Mouse (Mus musculus): ENCODE data around the gene Kat2a. TPM values are rescaled to one million over a fixed set of nuclear protein-coding genes. Genes with fewer than 3 reads are reported as not detected.
A peak's percentile ranks its signal among the peaks of the same experiment; 100 is the strongest.

The Kat2a gene
- polyA plus RNA-seq, 1 experiment from 2014 or later: 40.7 TPM

GRCm38 (mm10) chr11:100714948-100715347, 2.7 kb upstream of the Kat2a start:
- Histone ChIP-seq H3K27me3 (replicated peaks; ENCODE audit: control insufficient read depth, insufficient read depth, low read length) (no peaks in the 10 kb centered on the region), H3K4me3 (ENCODE audit: low read length) (no peak overlapping the region), H3K4me2 (ENCODE audit: low read depth, low read length) (no peak overlapping the region), H3K9me3 (ENCODE audit: control insufficient read depth, low read length) (no peaks in the 10 kb centered on the region), H3K36me3 (ENCODE audit: control insufficient read depth, insufficient read depth, low read length) (peaks cover 3% of the 10 kb centered on the region), H3K27ac (ENCODE audit: low read length) (no peak overlapping the region), H3K9ac (ENCODE audit: low read depth, low read length) (no peak overlapping the region), H3K4me1 (ENCODE audit: control insufficient read depth, insufficient read depth, low read length) (peaks cover 33% of the 10 kb centered on the region)
- 92% methylated on average over 6 of the region's 6 CpGs for WGBS
- no peak for ATAC-seq

- Histone ChIP-seq H3K4me2 (ENCODE audit: low read depth, low read length) (peak overlapping the region; percentile 60; the same call in 1 of the 2 replicates), H3K27me3 (replicated peaks; ENCODE audit: control insufficient read depth, insufficient read depth, low read length) (no peaks in the 10 kb centered on the region), H3K9ac (ENCODE audit: low read depth, low read length) (peak overlapping the region; percentile 64; the same call in 1 of the 2 replicates), H3K9me3 (ENCODE audit: control insufficient read depth, low read length) (no peaks in the 10 kb centered on the region), H3K36me3 (ENCODE audit: control insufficient read depth, insufficient read depth, low read length) (peaks cover 3% of the 10 kb centered on the region), H3K4me1 (ENCODE audit: control insufficient read depth, insufficient read depth, low read length) (peaks cover 31% of the 10 kb centered on the region), H3K27ac (ENCODE audit: low read length) (peak overlapping the region; percentile 74), H3K4me3 (ENCODE audit: low read length) (no peak overlapping the region)
- ATAC-seq: peak; percentile 34; the same call in 1 of the 2 replicates
- WGBS: 37% methylated on average over 6 of the region's 6 CpGs
Measured at GRCm38 (mm10) chr11:100714534-100714915, 2.3 kb upstream of the Kat2a start.

GRCm38 (mm10) chr11:100713735-100714533, 1.7 kb upstream of the Kat2a start, which contains the start of gene Hspb9:
TSS of gene Hspb9 (plus strand) at chr11:100713850.
- H3K36me3 ChIP-seq (ENCODE audit: control insufficient read depth, insufficient read depth, low read length): peaks cover 8% of the 10 kb centered on the region
- H3K4me2 ChIP-seq (ENCODE audit: low read depth, low read length): peak within 1 kb of the TSS; percentile 60
- H3K4me3 ChIP-seq (ENCODE audit: low read length): peak within 1 kb of the TSS; percentile 39
- peak within 1 kb of the TSS; percentile 64 for H3K9ac ChIP-seq (ENCODE audit: low read depth, low read length)
- WGBS: 12% methylated on average over 38 of the region's 38 CpGs
- H3K4me1 ChIP-seq (ENCODE audit: control insufficient read depth, insufficient read depth, low read length): peaks cover 31% of the 10 kb centered on the region
- ATAC-seq: peak; percentile 27; the same call in 1 of the 2 replicates
- H3K27ac ChIP-seq (ENCODE audit: low read length): peak within 1 kb of the TSS; percentile 74
- H3K9me3 ChIP-seq (ENCODE audit: control insufficient read depth, low read length): no peaks in the 10 kb centered on the region
- no peaks in the 10 kb centered on the region for H3K27me3 ChIP-seq (replicated peaks; ENCODE audit: control insufficient read depth, insufficient read depth, low read length)

- no peak for ATAC-seq
- peaks cover 31% of the 10 kb centered on the region for H3K4me1 ChIP-seq (ENCODE audit: control insufficient read depth, insufficient read depth, low read length)
- H3K27me3 ChIP-seq (replicated peaks; ENCODE audit: control insufficient read depth, insufficient read depth, low read length): no peaks in the 10 kb centered on the region
- H3K27ac ChIP-seq (ENCODE audit: low read length): peak overlapping the region; percentile 74
- WGBS: 73% methylated on average over 4 of the region's 4 CpGs
- no peak overlapping the region for H3K4me3 ChIP-seq (ENCODE audit: low read length)
- peak overlapping the region; percentile 64 for H3K9ac ChIP-seq (ENCODE audit: low read depth, low read length)
- H3K9me3 ChIP-seq (ENCODE audit: control insufficient read depth, low read length): no peaks in the 10 kb centered on the region
- peaks cover 13% of the 10 kb centered on the region for H3K36me3 ChIP-seq (ENCODE audit: control insufficient read depth, insufficient read depth, low read length)
- H3K4me2 ChIP-seq (ENCODE audit: low read depth, low read length): peak overlapping the region; percentile 60; the same call in 1 of the 2 replicates
Measured at GRCm38 (mm10) chr11:100713174-100713573, 909 bp upstream of the Kat2a start.

GRCm38 (mm10) chr11:100710977-100711376, 1.3 kb downstream of the Kat2a start:
- H3K36me3 ChIP-seq (ENCODE audit: control insufficient read depth, insufficient read depth, low read length): peaks cover 20% of the 10 kb centered on the region
- H3K27me3 ChIP-seq (replicated peaks; ENCODE audit: control insufficient read depth, insufficient read depth, low read length): no peaks in the 10 kb centered on the region

GRCm38 (mm10) chr11:100710528-100710927, 1.7 kb downstream of the Kat2a start:
- Histone ChIP-seq H3K9me3 (ENCODE audit: control insufficient read depth, low read length) (no peaks in the 10 kb centered on the region), H3K4me1 (ENCODE audit: control insufficient read depth, insufficient read depth, low read length) (peaks cover 31% of the 10 kb centered on the region), H3K4me3 (ENCODE audit: low read length) (no peak overlapping the region), H3K36me3 (ENCODE audit: control insufficient read depth, insufficient read depth, low read length) (peaks cover 20% of the 10 kb centered on the region), H3K27me3 (replicated peaks; ENCODE audit: control insufficient read depth, insufficient read depth, low read length) (no peaks in the 10 kb centered on the region), H3K4me2 (ENCODE audit: low read depth, low read length) (no peak overlapping the region), H3K9ac (ENCODE audit: low read depth, low read length) (0 out of 2 replicates have a peak overlapping the region, but pooled peaks have one; percentile 37), H3K27ac (ENCODE audit: low read length) (no peak overlapping the region)
- no peak for ATAC-seq
- 90% methylated on average over 15 of the region's 15 CpGs for WGBS

More at GRCm38 (mm10) chr11:100710977-100711376, 1.3 kb downstream of the Kat2a start:
- peaks cover 31% of the 10 kb centered on the region for H3K4me1 ChIP-seq (ENCODE audit: control insufficient read depth, insufficient read depth, low read length)
- peak overlapping the region; percentile 78; the same call in 1 of the 2 replicates for H3K4me2 ChIP-seq (ENCODE audit: low read depth, low read length)
- no peak overlapping the region for H3K4me3 ChIP-seq (ENCODE audit: low read length)
- H3K9me3 ChIP-seq (ENCODE audit: control insufficient read depth, low read length): no peaks in the 10 kb centered on the region
- 71% methylated on average over 4 of the region's 4 CpGs for WGBS
- peak overlapping the region; percentile 99; the same call in 1 of the 2 replicates for H3K9ac ChIP-seq (ENCODE audit: low read depth, low read length)
- H3K27ac ChIP-seq (ENCODE audit: low read length): no peak overlapping the region
- ATAC-seq: no peak

GRCm38 (mm10) chr11:100709201-100709810, 3.0 kb downstream of the Kat2a start:
- no peaks in the 10 kb centered on the region for H3K27me3 ChIP-seq (replicated peaks; ENCODE audit: control insufficient read depth, insufficient read depth, low read length)
- H3K27ac ChIP-seq (ENCODE audit: low read length): no peak overlapping the region
- no peak overlapping the region for H3K9ac ChIP-seq (ENCODE audit: low read depth, low read length)
- WGBS: 93% methylated on average over 9 of the region's 9 CpGs
- H3K9me3 ChIP-seq (ENCODE audit: control insufficient read depth, low read length): no peaks in the 10 kb centered on the region
- ATAC-seq: no peak
- H3K36me3 ChIP-seq (ENCODE audit: control insufficient read depth, insufficient read depth, low read length): peaks cover 20% of the 10 kb centered on the region
- H3K4me2 ChIP-seq (ENCODE audit: low read depth, low read length): no peak overlapping the region
- H3K4me1 ChIP-seq (ENCODE audit: control insufficient read depth, insufficient read depth, low read length): peaks cover 29% of the 10 kb centered on the region
- H3K4me3 ChIP-seq (ENCODE audit: low read length): no peak overlapping the region

- WGBS: 94% methylated on average over 23 of the region's 23 CpGs
- H3K36me3 ChIP-seq (ENCODE audit: control insufficient read depth, insufficient read depth, low read length): peaks cover 20% of the 10 kb centered on the region
- H3K9me3 ChIP-seq (ENCODE audit: control insufficient read depth, low read length): no peaks in the 10 kb centered on the region
- no peak overlapping the region for H3K4me2 ChIP-seq (ENCODE audit: low read depth, low read length)
- H3K27ac ChIP-seq (ENCODE audit: low read length): no peak overlapping the region
- no peaks in the 10 kb centered on the region for H3K27me3 ChIP-seq (replicated peaks; ENCODE audit: control insufficient read depth, insufficient read depth, low read length)
- ATAC-seq: no peak
- H3K4me1 ChIP-seq (ENCODE audit: control insufficient read depth, insufficient read depth, low read length): peaks cover 16% of the 10 kb centered on the region
- H3K9ac ChIP-seq (ENCODE audit: low read depth, low read length): no peak overlapping the region
- no peak overlapping the region for H3K4me3 ChIP-seq (ENCODE audit: low read length)
Measured at GRCm38 (mm10) chr11:100705095-100705747, 7.0 kb downstream of the Kat2a start.

Measured in intestine, embryonic 16.5 days (tissue).